Mouse (Mus musculus) frontal cortex, postnatal 36 days (tissue): ENCODE data around the gene Med13l.

Experiments used
- DNase-seq, 2 experiments: peaks; one replicate each; pipeline ENCODE4 v3.0.0; 2022; ENCODE audit warnings: low spot score in 2 of 2

The Med13l gene

DNA sequence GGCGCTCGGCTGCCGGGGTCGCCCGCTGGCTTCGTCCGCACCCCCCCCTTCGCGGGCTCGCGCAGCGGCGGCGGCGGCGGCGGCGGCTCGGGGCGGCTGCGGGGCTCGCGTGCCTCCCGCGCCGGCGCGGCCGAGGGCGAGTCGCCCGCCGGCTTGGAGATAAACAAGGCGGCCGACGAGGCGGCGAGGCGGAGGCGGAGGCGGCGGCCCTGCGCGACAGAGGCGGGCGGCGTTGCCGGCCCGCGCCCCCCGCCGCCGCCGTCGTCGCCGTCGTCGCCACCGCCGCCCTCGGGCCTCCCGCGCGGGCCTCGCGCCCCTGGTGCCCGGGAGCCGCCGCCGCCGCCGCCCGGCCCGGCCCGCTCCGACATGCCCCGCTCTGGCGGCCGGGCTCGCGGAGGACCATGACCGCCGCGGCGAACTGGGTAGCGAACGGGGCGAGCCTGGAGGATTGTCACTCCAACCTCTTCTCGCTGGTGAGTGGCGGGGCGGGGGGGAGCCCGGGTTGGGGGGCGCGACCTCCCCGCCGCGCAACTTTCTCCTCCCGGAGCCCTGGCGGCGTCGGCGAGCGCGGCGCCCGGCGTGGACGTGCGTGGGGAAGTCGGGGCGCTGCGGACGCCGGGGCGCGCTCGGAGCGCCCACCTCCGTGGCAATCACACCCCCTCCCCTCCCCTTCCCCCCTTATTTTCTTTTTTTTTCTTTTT lies at the start of gene Med13l:
Med13l (plus strand) TSS at position 295 of the 701 bp plus-strand sequence.
- no peak for DNase-seq

DNA sequence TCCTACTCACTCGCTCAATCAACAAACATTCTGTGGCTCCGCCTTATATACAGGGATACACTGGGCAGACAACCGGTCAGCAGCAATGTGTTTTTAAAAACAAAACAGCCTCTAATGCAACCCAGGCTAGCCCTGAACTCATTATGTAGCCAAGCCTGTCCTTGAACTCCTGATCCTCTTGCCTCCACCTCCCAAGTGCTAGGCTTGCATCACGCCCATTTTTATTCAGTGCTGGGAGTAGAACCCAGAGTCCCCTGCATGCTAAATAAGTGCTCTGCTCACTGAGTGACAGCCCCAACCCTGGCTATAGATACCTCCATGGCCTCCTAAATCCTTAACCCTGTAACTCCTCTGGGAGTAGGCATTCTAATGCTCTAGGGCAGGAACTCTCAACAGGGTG lies 49.5 kb upstream of the Med13l start:
- no peak for DNase-seq

DNA sequence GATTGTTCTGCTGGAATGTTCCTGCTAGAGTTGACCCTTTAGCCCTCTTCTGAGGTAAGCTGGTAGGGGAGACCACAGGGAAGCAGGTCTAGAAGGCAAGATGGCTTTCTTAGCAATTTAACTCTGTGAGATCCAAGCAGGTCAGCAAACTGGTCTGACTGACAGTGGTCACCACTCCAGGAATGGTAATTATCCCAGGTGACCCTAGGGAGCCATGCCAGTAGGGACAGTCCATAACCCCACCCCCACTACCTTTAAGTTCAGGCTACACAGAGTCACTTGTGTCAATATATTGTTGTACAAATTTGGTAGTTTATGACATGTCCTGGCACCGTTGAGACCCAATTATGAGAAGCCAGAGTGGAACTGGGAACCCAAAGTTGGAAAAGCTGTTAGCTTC lies 47.5 kb upstream of the Med13l start:
- DNase-seq = no peak

- DNase-seq = peak; percentile 48 to 70
Observed at GRCm38 (mm10) chr5:118513629-118514526, 46.6 kb upstream of the Med13l start.

GRCm38 (mm10) chr5:118514527-118514831 lies 46.0 kb upstream of the Med13l start:
- peak in 1 of 2 experiments; percentile 57 for DNase-seq

DNA sequence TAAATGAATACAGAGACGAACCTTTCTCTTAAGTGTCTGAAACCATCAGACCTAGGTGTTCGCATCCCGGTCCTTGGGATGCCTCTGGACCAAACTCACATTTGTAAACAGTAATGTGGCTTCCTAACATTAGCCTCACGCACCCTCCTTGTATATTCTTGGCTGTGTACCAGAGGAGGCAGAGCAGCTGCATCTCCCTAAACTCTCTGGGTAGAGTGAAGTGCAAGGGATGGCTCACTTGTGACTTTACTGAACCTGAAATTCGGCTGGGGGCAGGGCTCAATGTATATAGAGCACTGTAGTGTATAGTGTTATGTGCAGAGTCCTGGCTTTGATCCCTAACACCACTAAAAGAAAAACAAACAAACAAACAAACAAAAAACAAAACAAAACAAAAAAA lies 45.6 kb upstream of the Med13l start:
- peak in 1 of 2 experiments; percentile 13 for DNase-seq

DNA sequence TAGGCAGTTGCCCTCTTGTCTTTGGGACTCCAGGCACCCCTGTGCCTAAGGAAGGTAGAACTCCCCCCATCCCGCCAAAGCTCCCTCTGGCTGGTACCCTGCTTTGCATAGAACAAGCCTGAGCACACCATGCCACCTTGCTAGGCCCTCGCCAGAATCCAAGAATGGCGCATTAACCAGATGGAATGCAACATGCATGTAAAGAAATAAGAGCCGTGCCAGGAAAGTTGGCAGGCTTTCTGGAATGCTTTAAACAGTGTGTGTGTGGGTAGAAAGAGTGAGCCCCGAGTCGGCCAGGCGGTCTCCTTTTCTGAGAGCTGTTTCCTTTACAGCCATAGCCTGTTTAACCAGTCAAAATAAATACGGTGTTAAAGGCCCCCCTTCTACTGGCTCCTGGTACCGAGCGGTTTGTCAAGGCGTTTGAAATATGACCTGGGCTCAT lies 45.2 kb upstream of the Med13l start:
- DNase-seq = peak; percentile 67 to 91

- DNase-seq = no peak
Observed at GRCm38 (mm10) chr5:118516066-118516465, 44.4 kb upstream of the Med13l start.

DNA sequence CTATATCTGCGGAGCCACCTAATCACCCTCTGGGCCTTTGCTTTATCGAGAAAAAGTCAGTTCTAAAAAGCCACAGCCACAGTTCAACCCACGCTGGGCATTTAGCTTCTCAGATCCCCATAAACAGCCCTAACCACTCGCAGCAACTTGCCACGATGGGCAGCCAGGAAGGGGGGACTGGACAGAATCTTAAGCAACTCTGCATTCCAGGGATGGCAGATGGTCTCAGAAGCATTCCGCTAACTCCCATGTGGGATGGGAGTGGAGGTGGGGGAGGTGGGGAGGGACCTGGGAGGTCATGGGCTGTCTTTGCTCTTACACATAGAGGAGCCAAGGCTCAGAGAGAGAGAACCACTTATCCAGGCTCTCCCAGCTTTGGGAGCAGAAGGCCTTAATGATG lies 44.0 kb upstream of the Med13l start:
- DNase-seq = no peak

DNA sequence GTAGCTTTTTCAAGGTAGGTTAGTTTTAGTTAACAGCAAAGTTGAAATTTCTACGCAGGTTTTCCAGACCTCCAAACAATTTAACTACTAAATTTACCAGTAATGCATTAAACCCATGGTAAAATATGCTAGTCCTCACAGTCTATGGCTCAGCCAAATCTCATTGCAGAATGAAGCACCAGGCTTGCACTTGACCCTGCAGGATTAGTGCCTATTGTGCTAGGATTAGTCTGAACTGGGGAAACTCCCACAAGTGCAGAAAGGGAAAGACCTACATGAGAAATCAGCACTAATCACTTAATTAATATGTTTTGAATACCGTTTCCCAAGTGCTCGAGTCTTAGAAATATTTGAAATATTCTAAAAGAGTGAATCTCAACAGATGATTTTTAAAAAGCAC lies 40.0 kb upstream of the Med13l start:
- no peak for DNase-seq

GRCm38 (mm10) chr5:118524400-118524799 lies 36.1 kb upstream of the Med13l start:
- no peak for DNase-seq

DNA sequence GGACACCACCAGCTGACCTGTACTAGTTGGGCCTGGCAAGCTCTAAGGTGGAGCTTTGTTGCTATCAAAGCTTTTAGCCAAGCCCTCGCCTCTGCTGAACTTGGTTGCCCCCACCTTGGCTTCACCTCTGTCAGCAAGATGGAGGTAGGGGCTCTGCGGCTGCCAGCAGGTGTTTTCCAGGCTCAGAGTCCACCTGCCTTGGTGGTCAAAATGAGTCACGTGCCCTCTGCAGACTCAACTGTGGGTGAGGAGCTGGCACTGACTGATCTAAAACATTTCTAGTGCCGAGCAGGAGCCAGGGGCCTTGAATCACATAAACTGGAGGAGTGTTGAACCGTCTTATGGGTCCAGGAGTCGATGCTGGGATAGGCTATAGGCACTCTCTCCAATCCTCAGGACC lies 34.8 kb upstream of the Med13l start:
- no peak for DNase-seq

GRCm38 (mm10) chr5:118526504-118526903 lies 34.0 kb upstream of the Med13l start:
- no peak for DNase-seq

DNA sequence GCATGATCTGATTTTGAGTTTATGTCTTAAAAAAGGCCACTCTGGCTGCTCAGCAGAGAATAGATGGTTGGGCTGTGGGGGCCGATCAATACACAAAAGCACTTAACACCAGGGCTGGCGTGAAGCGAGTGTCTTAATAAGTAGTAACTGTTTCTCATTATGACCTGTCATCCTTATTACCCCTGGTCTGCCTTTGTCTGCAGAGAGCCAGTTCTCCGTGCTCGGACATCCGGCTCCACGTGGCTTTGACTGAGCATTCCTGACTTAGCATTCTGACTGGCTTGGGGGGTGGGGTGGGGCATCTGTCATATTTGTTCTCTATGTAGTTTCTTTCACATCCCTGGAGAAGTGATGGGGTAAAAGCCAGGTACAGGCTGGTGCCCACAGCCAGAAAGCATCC lies 31.2 kb upstream of the Med13l start:
- DNase-seq = no peak

DNA sequence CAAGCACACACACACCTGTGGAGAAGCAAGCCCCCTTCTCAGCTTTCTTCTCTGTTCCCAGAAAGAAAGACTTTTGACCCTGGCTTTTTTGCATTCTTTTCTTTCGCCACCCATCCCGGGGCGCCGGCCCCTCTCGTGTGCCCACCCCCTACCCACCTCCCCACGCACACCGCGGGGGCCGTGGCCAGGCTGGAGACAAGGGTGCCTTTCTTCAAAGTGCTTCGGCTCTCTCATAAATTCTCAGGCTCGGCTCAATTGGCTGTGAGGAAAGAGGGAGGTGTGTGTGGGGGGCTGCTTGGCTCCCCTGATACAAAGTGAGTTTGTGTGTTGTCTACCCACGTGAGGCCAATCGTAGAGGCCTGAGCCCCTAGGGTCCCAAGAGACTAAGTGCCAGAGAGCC lies 28.4 kb upstream of the Med13l start:
- DNase-seq = no peak

DNA sequence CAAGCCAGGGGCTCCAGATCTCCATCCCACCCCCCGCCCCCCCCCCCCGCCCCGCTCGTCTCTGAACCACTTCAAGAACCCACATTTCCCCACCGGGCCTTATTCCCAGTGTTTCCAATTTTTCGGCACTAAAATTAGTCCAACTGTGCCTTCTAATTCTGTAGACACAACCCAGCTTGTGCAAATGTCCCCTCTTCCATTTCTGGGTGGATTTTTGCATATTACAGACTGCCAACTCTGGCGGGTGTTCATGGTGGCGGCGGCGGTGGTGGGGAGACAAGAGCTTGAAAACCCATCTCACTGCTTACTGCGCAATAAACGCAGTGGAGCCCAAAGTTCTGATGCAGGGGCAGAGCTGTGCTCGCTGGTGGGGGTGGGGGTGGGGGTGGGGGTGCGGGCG lies 27.8 kb upstream of the Med13l start:
- peak; percentile 49 to 74 for DNase-seq

GRCm38 (mm10) chr5:118534407-118534921 lies 26.0 kb upstream of the Med13l start:
- DNase-seq = no peak

- DNase-seq = no peak
Observed at GRCm38 (mm10) chr5:118535130-118535529, 25.3 kb upstream of the Med13l start.

DNA sequence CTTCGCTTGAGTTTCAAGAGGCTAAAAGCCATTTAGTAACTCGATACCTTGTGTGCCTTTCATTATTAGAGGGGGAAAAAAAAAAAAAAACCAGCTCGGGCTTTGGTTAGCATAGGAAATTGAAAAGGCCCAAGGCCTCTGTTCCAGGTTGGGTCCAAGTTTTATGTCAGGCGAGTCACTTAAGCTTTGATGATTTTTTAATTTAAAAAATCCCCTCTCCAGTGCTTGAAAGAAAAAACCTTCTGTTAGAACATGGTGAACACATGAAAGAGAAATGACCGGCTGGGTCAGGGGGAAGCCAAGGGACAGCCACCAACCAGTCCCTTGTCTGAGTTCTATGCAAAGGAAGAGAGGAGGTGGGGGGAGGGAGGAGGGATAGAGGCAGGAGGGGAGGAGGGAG lies 22.0 kb upstream of the Med13l start:
- DNase-seq = no peak

GRCm38 (mm10) chr5:118543816-118544215 lies 16.7 kb upstream of the Med13l start:
- DNase-seq = no peak

GRCm38 (mm10) chr5:118550493-118550892 lies 10.0 kb upstream of the Med13l start:
- no peak for DNase-seq

GRCm38 (mm10) chr5:118553290-118553689 lies 7.2 kb upstream of the Med13l start:
- no peak for DNase-seq

- no peak for DNase-seq
Observed at GRCm38 (mm10) chr5:118555305-118555704, 5.2 kb upstream of the Med13l start.
